Mouse (Mus musculus) brain, embryonic 14.5 days (tissue): ENCODE measurements around the gene Flvcr2.

Experiments used
- CTCF ChIP-seq: fragments of 200-500 bp; IDR thresholded peaks from 2 replicates; pipeline ENCODE4 v1.5.1; 2012; ENCODE audit warnings: inconsistent platforms, mild to moderate bottlenecking, moderate library complexity, borderline replicate concordance; ENCODE audit not compliant: insufficient read depth, insufficient read length; ENCODE audit errors: extremely low read depth
- POLR2A ChIP-seq: fragments of 200-500 bp; IDR thresholded peaks from 2 replicates; pipeline ENCODE4 v1.6.1; 2012; ENCODE audit warnings: mild to moderate bottlenecking, inconsistent platforms, borderline replicate concordance; ENCODE audit not compliant: poor library complexity, insufficient read depth, insufficient read length, severe bottlenecking; ENCODE audit errors: extremely low read depth

DNA sequence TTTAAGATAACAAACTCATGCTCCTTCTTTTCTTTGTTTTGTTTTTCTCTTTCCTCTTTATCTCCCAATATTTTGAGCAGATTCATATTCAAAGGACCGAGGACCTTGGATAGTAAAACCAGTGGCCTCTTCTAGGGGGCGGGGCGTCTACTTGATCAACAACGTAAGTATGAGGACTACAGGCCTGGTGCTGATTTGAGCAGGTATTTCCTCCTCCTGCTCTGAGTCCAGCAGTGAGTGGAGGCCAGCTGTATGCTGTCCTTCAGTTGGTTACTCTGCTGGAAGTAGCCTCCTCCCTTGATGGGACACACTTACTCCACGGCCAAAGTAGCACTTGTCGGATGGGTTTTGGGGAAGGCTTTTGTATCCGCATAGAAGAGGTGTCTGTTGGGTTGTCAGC is 111.0 kb downstream of the Flvcr2 start:
- TF ChIP-seq CTCF (no peak), POLR2A (no peak)
